Mouse (Mus musculus) intestine, embryonic 15.5 days (tissue): ENCODE results near the gene Anpep. TPM values are rescaled to one million over a fixed set of nuclear protein-coding genes. Genes with fewer than 3 reads are reported as not detected.
A peak's percentile ranks its signal among the peaks of the same experiment; 100 is the strongest.

Experiments used
- ATAC-seq: fragments of 200-750 bp; cut with Nextera tagmentation; 2 replicates; pipeline ENCODE4 v1.8.0; 2017; ENCODE audit warnings: moderate TSS enrichment, moderate library complexity
- H3K27ac ChIP-seq: fragments of 300-500 bp; sonication (generic); 2 replicates; pipeline ENCODE4 v1.5.1; 2015; ENCODE audit warnings: mild to moderate bottlenecking, inconsistent platforms
- H3K27me3 ChIP-seq: fragments of 300-500 bp; sonication (generic); replicated peaks from 2 replicates; pipeline ENCODE4 v1.6.1; 2015; ENCODE audit warnings: inconsistent platforms
- H3K36me3 ChIP-seq: fragments of 300-500 bp; sonication (generic); 2 replicates; pipeline ENCODE4 v1.6.1; 2015; ENCODE audit warnings: inconsistent platforms
- H3K4me1 ChIP-seq: fragments of 300-500 bp; sonication (generic); replicated peaks from 2 replicates; pipeline ENCODE4 v1.6.1; 2015; ENCODE audit warnings: inconsistent platforms
- H3K4me2 ChIP-seq: fragments of 300-500 bp; sonication (generic); replicated peaks from 2 replicates; pipeline ENCODE4 v1.6.1; 2015; ENCODE audit warnings: mild to moderate bottlenecking, inconsistent platforms
- H3K4me3 ChIP-seq: fragments of 300-500 bp; sonication (generic); replicated peaks from 2 replicates; pipeline ENCODE4 v1.5.1; 2015; ENCODE audit warnings: inconsistent platforms
- H3K9ac ChIP-seq: fragments of 300-500 bp; sonication (generic); 2 replicates; pipeline ENCODE4 v1.6.1; 2015; ENCODE audit warnings: inconsistent platforms
- H3K9me3 ChIP-seq: fragments of 300-500 bp; sonication (generic); 2 replicates; pipeline ENCODE4 v1.6.1; 2016; ENCODE audit warnings: inconsistent platforms
- WGBS: fragments of 180-500 bp; shearing (Covaris S2); methylation state at CpG from one replicate; pipeline ENCODE4 v1.1.7; 2015; 5-methylcytosine and 5-hydroxymethylcytosine counted together
- polyA plus RNA-seq: library from polyadenylated mRNA; unstranded; fragments of >200 nt; fragmentation: Nextera tagmentation; extraction: Ambion mirVana; gene quantifications from 2 replicates; pipeline ENCODE4 v1.2.1, GENCODE M21; 2015

Gene Anpep
- polyA plus RNA-seq, 1 experiment from 2014 or later: 161 TPM

DNA sequence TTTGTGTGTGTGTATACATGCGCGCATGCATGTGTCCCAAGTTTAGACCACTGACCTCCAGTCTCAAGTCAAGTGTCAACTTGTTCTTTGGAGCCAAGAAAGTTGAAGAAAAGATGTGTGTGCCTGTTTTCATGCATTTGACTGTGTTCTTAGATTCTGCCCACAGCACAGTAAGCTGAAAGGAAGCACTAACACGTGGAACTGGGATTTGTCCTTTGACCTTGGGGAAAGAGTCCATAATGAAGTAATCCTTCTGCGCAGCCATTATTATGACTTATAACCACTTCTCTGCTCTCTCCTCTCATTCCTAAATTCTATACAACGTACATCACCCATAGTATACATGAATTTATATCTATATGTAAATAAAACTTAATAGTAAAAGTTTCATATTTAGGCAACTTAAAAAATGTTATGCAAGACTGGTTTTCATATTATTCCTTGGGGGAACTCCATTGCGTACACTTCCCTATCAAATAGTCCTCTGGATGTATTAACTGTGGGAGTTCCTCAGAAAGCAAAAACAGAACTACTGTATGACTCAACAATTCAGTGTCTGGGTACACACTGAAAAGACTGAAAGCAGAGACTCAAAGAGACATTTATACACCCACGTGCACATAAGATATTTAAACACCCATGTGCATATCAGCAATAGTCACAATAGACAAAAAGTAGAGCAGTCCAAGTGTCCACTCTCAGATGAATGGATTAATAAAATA lies 22.9 kb upstream of the Anpep start:
- WGBS: 80% methylated on average over 7 of the region's 7 CpGs
- Histone ChIP-seq H3K4me1 (peaks cover 14% of the 10 kb centered on the region; the same call in 1 of the 2 replicates), H3K27ac (no peak overlapping the region), H3K36me3 (peaks cover 8% of the 10 kb centered on the region; the same call in 1 of the 2 replicates), H3K9ac (no peak overlapping the region), H3K27me3 (no peaks in the 10 kb centered on the region), H3K4me2 (no peak overlapping the region), H3K9me3 (no peaks in the 10 kb centered on the region), H3K4me3 (no peak overlapping the region)
- ATAC-seq: no peak

DNA sequence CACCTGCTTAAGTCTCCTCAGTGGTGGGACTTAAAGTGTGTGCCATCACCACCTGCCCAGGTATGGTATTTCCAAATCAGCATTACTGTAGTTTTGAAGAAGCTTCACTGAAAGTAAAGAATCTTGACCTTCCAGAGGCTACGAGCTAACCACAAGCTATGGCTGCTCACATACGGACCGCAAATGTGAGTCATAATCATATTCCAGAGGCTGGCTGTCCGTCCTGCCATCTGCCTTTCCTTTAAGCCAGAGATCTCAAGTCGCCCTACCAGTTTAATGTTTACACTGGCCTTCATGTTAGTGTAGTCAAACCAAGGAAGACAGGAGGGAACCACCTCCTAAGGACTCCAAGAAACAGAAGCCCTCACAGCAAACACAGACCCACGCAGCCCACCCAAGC lies 21.0 kb upstream of the Anpep start:
- Histone ChIP-seq H3K27me3 (no peaks in the 10 kb centered on the region), H3K27ac (no peak overlapping the region), H3K4me2 (no peak overlapping the region), H3K9me3 (no peaks in the 10 kb centered on the region), H3K9ac (no peak overlapping the region), H3K36me3 (peaks cover 8% of the 10 kb centered on the region; the same call in 1 of the 2 replicates), H3K4me1 (0 out of 2 replicates have a peak, but pooled peaks cover 6% of the 10 kb centered on the region), H3K4me3 (no peak overlapping the region)
- no peak for ATAC-seq
- 72% methylated on average over 6 of the region's 6 CpGs for WGBS

DNA sequence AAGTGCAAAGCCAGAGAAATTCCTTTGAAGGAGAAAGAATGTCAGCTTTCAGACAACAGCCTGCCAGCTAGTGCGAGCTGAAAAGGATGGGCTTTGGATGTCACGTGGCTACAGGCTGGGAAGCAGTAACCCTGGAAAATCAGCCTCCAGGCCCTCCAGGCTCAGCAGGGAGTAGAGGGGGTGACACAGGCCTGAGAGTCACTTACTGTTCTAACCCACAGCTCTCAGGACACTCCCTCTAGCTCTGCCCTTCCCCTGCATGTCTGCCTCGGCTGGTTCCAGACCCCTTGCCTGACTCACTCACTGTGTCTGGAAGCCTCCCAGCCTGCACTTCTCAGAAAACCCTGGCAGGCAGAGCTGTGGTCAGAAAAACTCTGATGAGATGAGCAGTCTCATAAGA lies 20.1 kb upstream of the Anpep start:
- Histone ChIP-seq H3K4me2 (no peak overlapping the region), H3K27me3 (no peaks in the 10 kb centered on the region), H3K9ac (no peak overlapping the region), H3K36me3 (peaks cover 8% of the 10 kb centered on the region; the same call in 1 of the 2 replicates), H3K27ac (peak overlapping the region; percentile 23; the same call in 1 of the 2 replicates), H3K4me3 (no peak overlapping the region), H3K4me1 (0 out of 2 replicates have a peak, but pooled peaks cover 6% of the 10 kb centered on the region), H3K9me3 (no peaks in the 10 kb centered on the region)
- 40% methylated on average over 3 of the region's 3 CpGs for WGBS
- ATAC-seq: no peak

DNA sequence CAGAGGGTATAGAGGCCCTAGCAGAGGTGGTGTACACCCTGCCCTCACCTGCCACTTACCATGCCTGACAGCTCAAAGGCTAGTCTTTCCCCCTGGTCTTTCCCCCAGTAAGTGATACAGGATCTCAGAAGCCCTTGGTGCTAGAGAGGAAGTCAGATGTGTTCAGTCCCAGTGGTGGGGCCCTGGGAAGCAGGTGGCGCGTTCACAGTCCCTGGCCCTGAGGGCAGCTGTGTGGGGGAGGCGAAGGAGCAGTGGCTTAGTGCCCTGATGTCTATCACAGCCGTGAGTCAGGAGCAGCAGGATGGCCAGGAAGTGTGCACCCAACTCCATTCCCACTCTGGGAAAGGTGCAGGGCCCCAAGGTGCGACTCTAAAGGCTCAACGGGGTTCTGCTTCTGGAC lies 19.2 kb upstream of the Anpep start:
- Histone ChIP-seq H3K36me3 (0 out of 2 replicates have a peak, but pooled peaks cover 6% of the 10 kb centered on the region), H3K27me3 (no peaks in the 10 kb centered on the region), H3K27ac (no peak overlapping the region), H3K4me3 (no peak overlapping the region), H3K9me3 (no peaks in the 10 kb centered on the region), H3K9ac (no peak overlapping the region), H3K4me2 (no peak overlapping the region), H3K4me1 (0 out of 2 replicates have a peak, but pooled peaks cover 6% of the 10 kb centered on the region)
- peak; percentile 35 for ATAC-seq
- 75% methylated on average over 6 of the region's 6 CpGs for WGBS

DNA sequence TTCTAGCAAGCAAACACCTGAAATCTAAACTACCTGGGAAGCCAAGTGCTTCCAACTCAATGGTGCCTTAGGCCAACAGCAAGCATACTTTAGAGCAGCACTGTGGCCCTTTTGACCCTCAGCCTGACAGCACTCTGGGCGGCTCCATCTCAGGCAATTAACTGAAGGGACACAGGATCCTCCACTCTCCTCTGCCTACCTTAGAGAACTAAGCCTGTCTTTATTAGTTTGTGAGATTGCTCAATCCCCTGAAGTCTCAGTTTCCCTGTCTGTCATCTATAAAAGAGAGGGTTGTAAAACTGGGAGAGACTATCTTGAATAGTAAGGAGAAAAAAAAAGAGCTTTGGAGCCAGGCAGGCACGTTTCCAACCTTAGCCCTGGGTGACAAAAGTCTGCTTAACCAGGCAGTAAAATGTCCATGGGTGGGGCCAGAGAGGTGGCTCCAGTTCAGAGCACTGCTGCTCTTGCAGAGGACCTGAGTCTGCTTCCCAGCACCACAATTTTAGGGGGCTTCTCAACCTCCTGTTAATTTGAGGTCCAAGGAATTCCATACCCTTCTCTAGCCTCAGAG lies 17.7 kb upstream of the Anpep start:
- ATAC-seq: peak; percentile 87
- Histone ChIP-seq H3K9me3 (no peaks in the 10 kb centered on the region), H3K4me2 (no peak overlapping the region), H3K27me3 (no peaks in the 10 kb centered on the region), H3K9ac (no peak overlapping the region), H3K36me3 (0 out of 2 replicates have a peak, but pooled peaks cover 6% of the 10 kb centered on the region), H3K27ac (peak overlapping the region; percentile 46; the same call in 1 of the 2 replicates), H3K4me1 (0 out of 2 replicates have a peak, but pooled peaks cover 6% of the 10 kb centered on the region), H3K4me3 (no peak overlapping the region)
- WGBS: 42% methylated on average over 2 of the region's 2 CpGs

DNA sequence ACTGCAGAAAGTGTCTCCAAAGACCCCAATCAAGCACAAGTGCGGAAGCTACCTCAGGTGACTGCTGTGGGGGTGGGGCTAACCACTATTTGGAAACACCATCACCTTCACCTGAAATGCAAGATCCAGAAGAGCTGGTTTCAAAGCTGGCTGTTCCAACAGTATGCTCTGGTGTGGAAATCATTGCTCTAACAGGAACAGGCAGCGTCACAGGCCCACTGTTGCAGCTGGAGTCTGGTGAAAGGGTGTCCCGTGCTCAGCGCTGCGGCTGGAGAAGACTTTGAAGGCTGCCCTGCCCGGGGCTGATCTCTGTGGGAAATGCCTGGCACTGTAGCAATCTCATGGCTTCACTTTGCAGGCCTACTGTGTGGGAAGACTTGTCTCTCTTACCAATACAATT lies 12.5 kb upstream of the Anpep start:
- peaks cover 6% of the 10 kb centered on the region for H3K4me1 ChIP-seq
- H3K9ac ChIP-seq: no peak overlapping the region
- H3K9me3 ChIP-seq: no peaks in the 10 kb centered on the region
- no peak overlapping the region for H3K4me2 ChIP-seq
- H3K36me3 ChIP-seq: no peaks in the 10 kb centered on the region
- H3K27me3 ChIP-seq: no peaks in the 10 kb centered on the region
- no peak overlapping the region for H3K27ac ChIP-seq
- WGBS: 79% methylated on average over 6 of the region's 6 CpGs
- no peak for ATAC-seq
- no peak overlapping the region for H3K4me3 ChIP-seq

DNA sequence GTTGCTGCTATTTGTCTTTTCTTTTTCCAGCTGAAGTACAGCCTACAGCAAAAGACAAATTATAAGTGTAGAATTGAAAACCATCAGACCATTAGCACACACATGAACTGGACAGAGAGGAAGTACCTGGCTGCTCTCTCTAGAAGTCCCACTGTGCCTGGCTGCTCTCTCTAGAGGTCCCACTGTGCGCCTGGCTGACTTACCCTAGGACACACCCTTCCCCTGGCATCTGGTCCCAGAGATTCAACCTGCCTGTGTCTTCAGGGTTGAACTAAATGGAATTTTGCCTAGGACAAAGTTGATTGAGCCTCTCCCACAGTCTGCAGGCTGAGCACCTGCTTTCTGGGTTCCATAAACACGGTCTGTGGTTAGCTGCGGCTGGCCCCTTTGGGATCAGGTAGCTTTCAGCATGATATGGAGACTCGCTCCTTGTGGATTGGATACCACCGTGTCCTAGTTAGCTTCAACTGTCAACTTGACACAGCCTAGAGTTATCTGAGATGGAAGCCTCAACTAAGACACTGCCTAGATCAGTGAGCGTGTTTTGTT lies 11.0 kb upstream of the Anpep start:
- H3K9me3 ChIP-seq: no peaks in the 10 kb centered on the region
- H3K4me3 ChIP-seq: no peak overlapping the region
- no peaks in the 10 kb centered on the region for H3K27me3 ChIP-seq
- H3K27ac ChIP-seq: no peak overlapping the region
- H3K4me2 ChIP-seq: no peak overlapping the region
- no peak overlapping the region for H3K9ac ChIP-seq
- peaks cover 10% of the 10 kb centered on the region for H3K4me1 ChIP-seq
- no peaks in the 10 kb centered on the region for H3K36me3 ChIP-seq
- ATAC-seq: no peak
- 90% methylated on average over 6 of the region's 6 CpGs for WGBS

DNA sequence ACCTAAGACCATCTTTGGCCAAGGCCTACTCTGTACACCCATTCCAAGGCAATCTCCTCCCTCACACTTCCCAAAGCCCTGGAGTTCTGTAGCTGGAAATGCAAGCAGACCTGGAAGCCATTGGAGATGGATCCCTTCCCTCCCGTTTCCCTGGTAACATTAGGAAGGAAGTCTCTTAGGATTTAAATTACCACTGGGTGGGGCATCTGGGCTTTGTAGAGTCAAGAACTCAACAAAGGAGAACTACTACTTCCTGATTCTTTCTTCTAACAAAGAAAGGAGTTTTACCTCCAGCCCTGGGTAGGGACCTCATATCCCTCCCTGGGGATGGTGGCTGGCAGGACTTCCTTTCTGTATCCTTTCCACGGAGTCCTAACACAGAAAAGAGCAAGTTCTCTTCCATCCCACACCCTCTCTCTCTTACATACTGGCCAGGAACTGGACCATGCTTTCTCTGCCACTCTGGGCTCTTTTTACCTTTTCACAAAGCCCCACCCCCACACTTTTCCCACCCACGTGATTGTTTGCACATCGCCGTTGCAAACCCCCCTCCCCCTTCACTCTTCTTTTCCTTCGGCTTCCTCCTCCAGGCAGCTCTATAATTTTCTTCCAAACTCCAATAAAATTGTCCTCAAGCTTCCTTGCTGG lies 8.3 kb upstream of the Anpep start:
- 45% methylated on average over 6 of the region's 6 CpGs for WGBS
- no peak overlapping the region for H3K4me3 ChIP-seq
- H3K27me3 ChIP-seq: no peaks in the 10 kb centered on the region
- H3K36me3 ChIP-seq: no peaks in the 10 kb centered on the region
- peaks cover 10% of the 10 kb centered on the region for H3K4me1 ChIP-seq
- H3K27ac ChIP-seq: no peak overlapping the region
- H3K9me3 ChIP-seq: no peaks in the 10 kb centered on the region
- H3K4me2 ChIP-seq: no peak overlapping the region
- H3K9ac ChIP-seq: no peak overlapping the region
- ATAC-seq: peak; percentile 42

DNA sequence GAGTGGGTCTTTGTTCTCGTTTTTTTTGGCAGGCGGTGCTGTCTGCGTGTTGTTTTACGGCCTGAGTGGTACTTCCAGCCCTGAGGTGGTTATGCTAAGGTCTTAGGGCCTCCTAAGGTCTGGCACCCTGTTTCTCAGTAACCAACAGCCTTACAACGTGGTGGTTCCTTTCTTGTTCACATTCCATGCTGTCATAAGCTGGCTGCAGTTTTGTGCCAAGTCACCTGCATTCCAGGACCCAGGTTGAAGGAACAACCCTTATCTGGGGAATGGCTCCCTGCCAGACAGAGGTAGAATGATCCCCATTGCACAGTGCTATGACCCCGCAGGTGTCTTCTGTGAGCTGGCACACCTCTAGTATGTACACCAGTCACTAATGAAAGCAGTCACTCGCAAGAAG lies 7.6 kb upstream of the Anpep start:
- Histone ChIP-seq H3K4me2 (no peak overlapping the region), H3K27ac (no peak overlapping the region), H3K9me3 (no peaks in the 10 kb centered on the region), H3K4me1 (peaks cover 10% of the 10 kb centered on the region), H3K9ac (no peak overlapping the region), H3K36me3 (no peaks in the 10 kb centered on the region), H3K4me3 (no peak overlapping the region), H3K27me3 (no peaks in the 10 kb centered on the region)
- ATAC-seq: peak; percentile 63
- WGBS: 67% methylated on average over 7 of the region's 7 CpGs

DNA sequence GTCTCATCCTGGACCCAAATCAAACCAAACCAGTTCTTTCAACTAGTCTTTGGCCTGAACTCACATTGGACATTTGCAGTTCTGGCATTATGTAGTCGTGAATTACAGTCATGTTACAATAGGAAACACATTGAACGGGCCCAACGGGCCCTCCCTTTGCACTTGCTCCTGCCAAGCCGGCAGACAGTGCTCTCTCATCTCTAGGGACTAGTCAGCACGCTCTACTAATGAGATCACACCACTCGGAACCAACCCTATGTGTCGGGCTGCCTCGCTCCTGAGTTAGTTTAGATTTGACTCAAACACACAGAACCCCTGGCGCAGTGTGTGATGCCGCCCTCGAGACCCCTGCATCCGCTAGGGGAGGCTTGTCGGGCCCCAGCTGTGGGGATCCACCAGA lies 7.0 kb upstream of the Anpep start:
- Histone ChIP-seq H3K4me1 (peaks cover 10% of the 10 kb centered on the region), H3K27ac (no peak overlapping the region), H3K36me3 (no peaks in the 10 kb centered on the region), H3K4me2 (no peak overlapping the region), H3K27me3 (no peaks in the 10 kb centered on the region), H3K9me3 (no peaks in the 10 kb centered on the region), H3K4me3 (no peak overlapping the region), H3K9ac (no peak overlapping the region)
- ATAC-seq: no peak
- 79% methylated on average over 13 of the region's 13 CpGs for WGBS

DNA sequence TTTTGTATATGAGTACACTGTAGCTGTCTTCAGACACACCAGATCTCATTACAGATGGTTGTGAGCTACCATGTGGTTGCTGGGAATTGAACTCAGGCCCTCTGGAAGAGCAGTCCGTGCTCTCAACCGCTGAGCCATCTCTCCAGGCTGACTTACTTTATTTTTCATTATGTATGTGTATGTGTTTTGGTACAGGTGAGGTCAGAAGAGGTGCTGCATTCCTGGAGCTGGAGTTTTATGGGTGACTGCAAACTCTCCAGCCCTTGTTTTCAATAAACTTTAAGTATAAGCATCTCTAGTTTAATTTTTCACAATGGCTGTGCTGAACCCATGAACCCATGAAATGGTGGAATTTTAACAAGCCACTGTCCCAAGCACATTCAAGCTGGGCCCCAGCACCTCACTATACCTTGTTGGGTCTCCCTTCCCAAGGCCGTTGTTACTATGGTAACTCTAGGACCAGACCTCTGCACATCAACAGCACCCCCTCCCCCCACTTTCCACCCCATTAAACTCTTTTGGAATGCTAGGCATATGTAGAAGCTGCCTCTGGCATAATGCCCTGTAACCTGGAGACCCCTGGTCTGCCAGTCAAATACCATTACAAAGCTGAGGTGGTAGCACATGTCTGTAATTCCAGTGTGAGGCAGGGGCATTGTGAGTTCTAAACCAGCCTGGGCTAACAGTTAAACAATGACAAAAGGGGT lies 5.6 kb upstream of the Anpep start:
- H3K36me3 ChIP-seq: no peaks in the 10 kb centered on the region
- no peaks in the 10 kb centered on the region for H3K9me3 ChIP-seq
- H3K9ac ChIP-seq: no peak overlapping the region
- H3K27ac ChIP-seq: no peak overlapping the region
- WGBS: 78% methylated on average over 3 of the region's 3 CpGs
- no peak for ATAC-seq
- no peak overlapping the region for H3K4me2 ChIP-seq
- no peaks in the 10 kb centered on the region for H3K27me3 ChIP-seq
- H3K4me1 ChIP-seq: peaks cover 10% of the 10 kb centered on the region
- H3K4me3 ChIP-seq: no peak overlapping the region

DNA sequence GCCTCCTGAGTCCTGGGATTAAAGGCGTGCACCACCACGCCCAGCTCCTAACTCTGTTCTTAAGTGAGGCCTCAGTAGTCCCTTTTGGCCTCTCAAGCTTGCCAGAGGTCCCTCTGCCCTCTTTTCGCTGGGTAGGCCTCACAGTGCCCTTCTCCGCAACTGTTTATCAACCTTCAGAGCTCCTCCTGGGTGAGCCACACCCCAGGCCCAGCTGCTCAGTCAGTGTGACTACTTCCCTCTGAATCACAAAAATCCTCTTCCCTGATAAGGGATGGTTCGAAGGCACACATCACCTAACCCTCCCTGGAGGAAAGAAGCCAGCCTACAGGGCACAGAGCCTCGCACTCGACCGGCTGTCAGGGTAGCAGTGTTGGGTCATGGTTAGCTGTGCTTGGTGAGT lies 935 bp upstream of the Anpep start:
- Histone ChIP-seq H3K4me2 (no peak overlapping the region), H3K27ac (no peak overlapping the region), H3K9ac (no peak overlapping the region), H3K36me3 (no peaks in the 10 kb centered on the region), H3K4me3 (no peak overlapping the region), H3K9me3 (no peaks in the 10 kb centered on the region), H3K4me1 (peaks cover 6% of the 10 kb centered on the region), H3K27me3 (no peaks in the 10 kb centered on the region)
- no peak; the same call in 1 of the 2 replicates for ATAC-seq
- 83% methylated on average over 8 of the region's 8 CpGs for WGBS
